Mouse (Mus musculus): ENCODE data around the gene Dyrk1b. TPM values are rescaled to one million over a fixed set of nuclear protein-coding genes. Genes with fewer than 3 reads are reported as not detected.
A peak's percentile ranks its signal among the peaks of the same experiment; 100 is the strongest.

Dyrk1b gene
- total and polyA plus RNA-seq, 3 experiments, result 0.26 to 0.51 (median 0.47) TPM

DNA sequence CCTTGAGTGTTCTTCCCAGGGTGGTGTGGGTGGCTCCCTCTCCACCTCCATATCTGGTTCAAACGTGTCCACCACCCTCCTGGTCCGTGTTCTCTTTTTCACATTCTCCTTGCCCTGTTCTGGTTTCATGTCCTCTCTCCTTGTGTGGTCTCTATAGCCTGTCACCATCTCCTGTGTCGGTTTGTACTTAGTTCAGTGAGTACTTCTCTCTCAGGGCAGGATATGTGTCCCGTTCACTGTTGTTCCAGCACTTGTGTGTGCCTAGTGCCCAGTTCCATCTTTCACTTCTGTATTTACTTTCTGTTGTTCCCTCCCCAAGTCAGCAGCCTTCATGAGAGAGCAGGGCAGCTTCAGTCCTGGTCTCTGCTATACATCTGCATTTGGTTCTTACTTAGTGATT is 3.9 kb upstream of the Dyrk1b start:
- no peaks in the 10 kb centered on the region for H3K27me3 ChIP-seq (replicated peaks)
- no peak overlapping the region for H3K4me2 ChIP-seq (ENCODE audit: insufficient read depth, low read depth, poor library complexity, severe bottlenecking)
- no peak for DNase-seq (ENCODE audit: extremely low read depth)
- H3K9ac ChIP-seq (ENCODE audit: insufficient read depth, low read depth), result no peak overlapping the region
- no peaks in the 10 kb centered on the region for H3K9me3 ChIP-seq (replicated peaks; ENCODE audit: low read length)
- in situ Hi-C loops (cut with MboI; ENCODE audit: low pct_ligation_motif_present, low pct_unique_long_range_greater_than_20kb, low sequenced_read_pairs) (no loop called here), dilution Hi-C loops (cut with MboI; ENCODE audit: extremely low pct_ligation_motif_present, extremely low pct_unique_long_range_greater_than_20kb, low sequenced_read_pairs) (no loop called here)
- no peak overlapping the region for H3K4me3 ChIP-seq (replicated peaks in 1 of 3; ENCODE audit: low read depth in 2 of 3, low read length in 2 of 3, poor library complexity in 1 of 3)
- peaks cover 56 to 78% of the 10 kb centered on the region in 2 experiments for H3K36me3 ChIP-seq (replicated peaks in 1 of 2; ENCODE audit: control insufficient read depth in 1 of 2, insufficient read depth in 1 of 2, low read length in 1 of 2)
- peaks cover 52% of the 10 kb centered on the region for H3K79me2 ChIP-seq (replicated peaks; ENCODE audit: control insufficient read depth, extremely low read depth, insufficient read depth, poor library complexity, severe bottlenecking)
- peaks cover 5 to 27% of the 10 kb centered on the region in 2 experiments for H3K4me1 ChIP-seq (ENCODE audit: control insufficient read depth in 1 of 2, insufficient read depth in 2 of 2)
- no peak overlapping the region for H3K27ac ChIP-seq (ENCODE audit: insufficient read depth, low read depth)
- no peak for TF ChIP-seq MYC (IDR thresholded peaks at IDR 0.05; ENCODE audit: low read depth, low read length)
- TF ChIP-seq ZMIZ1 (IDR thresholded peaks at IDR 0.05; ENCODE audit: low read depth, low read length), result no peak
- TF ChIP-seq HCFC1 (IDR thresholded peaks at IDR 0.05; ENCODE audit: low read depth, low read length), result no peak
- no peak for TF ChIP-seq MAFK (IDR thresholded peaks at IDR 0.05; ENCODE audit: insufficient replicate concordance, low read length)
- TF ChIP-seq POLR2A (IDR thresholded peaks at IDR 0.05; ENCODE audit: low read depth, low read length), result no peak
- no peak for TF ChIP-seq SMC3 (IDR thresholded peaks at IDR 0.05; ENCODE audit: low read depth, low read length)
- TF ChIP-seq SIN3A (IDR thresholded peaks at IDR 0.05; ENCODE audit: low read length), result no peak
- TF ChIP-seq ETS1 (conservative IDR thresholded peaks at IDR 0.05; ENCODE audit: low read depth, low read length), result no peak
- no peak for TF ChIP-seq MEF2A (IDR thresholded peaks at IDR 0.05; ENCODE audit: borderline replicate concordance, low read depth, low read length)
- no peak for TF ChIP-seq GABPA (IDR thresholded peaks at IDR 0.05; ENCODE audit: insufficient replicate concordance, low read depth, low read length)
- TF ChIP-seq USF1 (IDR thresholded peaks at IDR 0.05; ENCODE audit: low read depth, low read length), result no peak
- no peak for TF ChIP-seq ZC3H11A (IDR thresholded peaks at IDR 0.05; ENCODE audit: low read depth, low read length)
- no peak for TF ChIP-seq UBTF (IDR thresholded peaks at IDR 0.05; ENCODE audit: low read depth, low read length)
- no peak for TF ChIP-seq KAT2A (IDR thresholded peaks at IDR 0.05; ENCODE audit: insufficient replicate concordance, low read length)
- no peak for TF ChIP-seq ELF1 (IDR thresholded peaks at IDR 0.05; ENCODE audit: low read depth, low read length)

DNA sequence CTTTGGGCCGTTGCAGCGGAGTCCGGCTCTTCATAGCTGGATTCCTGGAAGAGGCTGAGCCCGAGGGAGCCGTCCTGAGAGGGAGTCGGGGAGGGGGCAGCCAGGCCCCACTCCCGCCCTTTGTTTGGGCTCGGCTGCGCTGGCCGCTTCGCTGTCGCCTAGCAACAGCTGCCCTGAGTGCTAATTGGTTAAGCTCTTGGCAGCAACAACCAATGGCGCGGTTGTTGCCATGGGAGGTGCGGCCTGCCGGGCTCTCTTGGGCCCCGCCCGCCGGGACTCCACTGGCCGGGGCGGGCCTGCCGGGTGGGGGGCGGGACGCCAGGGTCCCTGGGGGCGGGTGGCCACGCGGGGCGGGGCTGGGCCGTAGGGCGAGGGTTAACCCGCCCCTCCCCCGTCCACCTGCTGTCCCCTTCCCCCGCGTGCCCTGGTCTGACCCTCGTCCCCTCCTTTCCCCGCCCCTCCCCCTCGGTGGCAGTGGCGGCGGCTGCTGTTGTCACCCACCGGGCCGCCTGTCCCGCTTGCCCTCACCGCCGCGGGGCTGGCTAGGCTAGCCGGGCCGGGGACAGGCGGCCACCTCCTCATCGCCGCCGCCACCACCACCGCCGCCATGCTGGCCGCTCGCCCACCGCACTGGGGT is 590 bp downstream of the Dyrk1b start:
- H3K27ac ChIP-seq (ENCODE audit: insufficient read depth, low read depth), result no peak overlapping the region
- peak; percentile 51 for DNase-seq (ENCODE audit: extremely low read depth)
- H3K9me3 ChIP-seq (replicated peaks; ENCODE audit: low read length), result no peaks in the 10 kb centered on the region
- H3K4me2 ChIP-seq (ENCODE audit: insufficient read depth, low read depth, poor library complexity, severe bottlenecking), result no peak overlapping the region
- peaks cover 0 to 6% of the 10 kb centered on the region in 2 experiments; a peak in 1 of 4 replicates for H3K4me1 ChIP-seq (ENCODE audit: control insufficient read depth in 1 of 2, insufficient read depth in 2 of 2)
- no peaks in the 10 kb centered on the region for H3K27me3 ChIP-seq (replicated peaks)
- H3K4me3 ChIP-seq (replicated peaks in 1 of 3; ENCODE audit: low read depth in 2 of 3, low read length in 2 of 3, poor library complexity in 1 of 3), result no peak overlapping the region
- peaks cover 88 to 100% of the 10 kb centered on the region in 2 experiments for H3K36me3 ChIP-seq (replicated peaks in 1 of 2; ENCODE audit: control insufficient read depth in 1 of 2, insufficient read depth in 1 of 2, low read length in 1 of 2)
- in situ Hi-C loops (cut with MboI; ENCODE audit: low pct_ligation_motif_present, low pct_unique_long_range_greater_than_20kb, low sequenced_read_pairs), result no loop called here
- TF ChIP-seq MAFK (IDR thresholded peaks at IDR 0.05; ENCODE audit: insufficient replicate concordance, low read length), result no peak
- TF ChIP-seq ETS1 (conservative IDR thresholded peaks at IDR 0.05; ENCODE audit: low read depth, low read length), result no peak
- TF ChIP-seq ZC3H11A (IDR thresholded peaks at IDR 0.05; ENCODE audit: low read depth, low read length), result no peak
- TF ChIP-seq CTCF (conservative IDR thresholded peaks at IDR 0.05 in 1 of 2, IDR thresholded peaks at IDR 0.05 in 1 of 2; ENCODE audit: low read depth in 2 of 2, low read length in 2 of 2), result no peak
- no peak for TF ChIP-seq TBP (conservative IDR thresholded peaks at IDR 0.05; ENCODE audit: low read depth, low read length)
- no peak for TF ChIP-seq NRF1 (IDR thresholded peaks at IDR 0.05; ENCODE audit: low read depth, low read length)
- no peak for TF ChIP-seq ZNF384 (IDR thresholded peaks at IDR 0.05; ENCODE audit: low read depth, low read length)
- TF ChIP-seq UBTF (IDR thresholded peaks at IDR 0.05; ENCODE audit: low read depth, low read length), result no peak
- no peak for TF ChIP-seq MYC (IDR thresholded peaks at IDR 0.05; ENCODE audit: low read depth, low read length)
- peaks cover 7% of the 10 kb centered on the region for H3K79me2 ChIP-seq (replicated peaks; ENCODE audit: control insufficient read depth, extremely low read depth, insufficient read depth, poor library complexity, severe bottlenecking)
- no peak overlapping the region for H3K9ac ChIP-seq (ENCODE audit: insufficient read depth, low read depth)
- dilution Hi-C loops (cut with MboI; ENCODE audit: extremely low pct_ligation_motif_present, extremely low pct_unique_long_range_greater_than_20kb, low sequenced_read_pairs), result no loop called here
